Mouse (Mus musculus) CD4-positive, CD25-positive, alpha-beta regulatory T cell, adult 4 months (primary cell): ENCODE measurements at regions not wholly inside any gene's neighbourhood (a gene's known extent, or its start where the extent isn't known, plus 50 kb on each side); places are given as distances from the start of the nearest gene placed in this dataset.
"Not testable (repeated sequence)": the region's sequence is repeated elsewhere in the genome, so short reads cannot be mapped to it uniquely, and the experiment has no call there.

Experiments used
- ATAC-seq: one replicate; pipeline ENCODE4 v1.8.0; 2017

DNA sequence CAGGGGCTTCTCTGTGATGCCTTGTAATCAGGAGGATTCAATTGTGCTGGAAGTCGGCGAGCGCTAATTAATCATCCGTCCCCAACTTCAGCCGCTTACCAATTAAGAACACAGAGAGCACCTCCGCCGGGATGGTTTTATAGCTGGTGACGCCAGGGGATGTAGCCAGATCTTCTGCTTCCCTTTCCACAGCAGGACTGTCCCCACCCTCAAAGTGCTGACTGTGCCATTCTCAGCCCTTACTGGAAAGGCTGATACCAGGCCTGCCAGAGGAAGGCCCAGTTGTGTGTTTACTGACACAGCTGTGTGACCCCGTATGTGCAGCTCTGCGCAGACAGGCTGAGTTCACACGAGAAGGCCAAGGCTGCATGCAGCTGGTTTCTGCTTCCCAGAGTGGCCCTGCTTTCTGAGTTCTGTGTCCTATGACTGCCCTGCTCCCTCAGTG lies 59.9 kb upstream of the Bend4 start:
- no peak for ATAC-seq

- not testable (repeated sequence) for ATAC-seq
Observed at GRCm38 (mm10) chr5:67490709-67491108, 62.6 kb upstream of the Bend4 start.

DNA sequence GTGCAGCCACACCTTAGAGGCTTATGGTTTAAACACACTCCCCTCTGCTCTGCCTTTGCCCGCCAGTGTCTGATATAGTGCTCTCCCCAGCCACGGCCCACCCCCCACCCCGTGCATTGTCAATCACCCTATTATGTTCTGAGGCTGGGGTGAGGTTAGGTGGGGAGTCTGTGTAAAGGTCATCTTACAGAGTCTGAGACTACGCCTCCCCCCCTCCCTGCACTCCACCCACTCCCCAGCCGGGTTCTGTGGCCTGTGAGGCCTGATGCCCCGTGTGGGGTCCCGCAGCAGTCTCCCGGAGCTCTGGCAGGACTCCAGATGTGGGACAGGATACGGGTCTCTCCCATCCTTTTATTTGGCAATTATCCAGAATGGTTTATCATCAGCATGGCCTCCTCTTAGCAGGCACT lies 64.8 kb upstream of the Bend4 start:
- ATAC-seq = no peak

DNA sequence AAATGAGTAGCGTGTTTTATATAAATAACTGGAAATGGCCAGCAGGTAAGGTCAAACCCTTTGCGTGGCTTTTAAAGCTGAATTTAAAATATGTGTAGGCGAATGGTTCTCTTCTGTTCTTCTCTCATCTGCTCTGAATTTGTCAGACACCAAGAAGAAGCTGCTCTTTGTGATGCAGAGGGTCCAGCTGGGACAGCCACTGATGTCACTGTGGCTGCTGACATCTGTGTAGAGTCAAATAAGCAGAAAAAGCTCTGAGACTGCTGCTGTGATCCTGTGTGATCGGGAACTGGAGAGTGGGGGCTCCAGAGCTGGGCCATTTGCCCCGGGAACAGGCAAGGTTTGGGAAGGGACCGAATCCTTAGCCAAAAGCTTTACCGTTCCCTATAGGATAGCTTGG lies 68.6 kb upstream of the Bend4 start:
- no peak for ATAC-seq

DNA sequence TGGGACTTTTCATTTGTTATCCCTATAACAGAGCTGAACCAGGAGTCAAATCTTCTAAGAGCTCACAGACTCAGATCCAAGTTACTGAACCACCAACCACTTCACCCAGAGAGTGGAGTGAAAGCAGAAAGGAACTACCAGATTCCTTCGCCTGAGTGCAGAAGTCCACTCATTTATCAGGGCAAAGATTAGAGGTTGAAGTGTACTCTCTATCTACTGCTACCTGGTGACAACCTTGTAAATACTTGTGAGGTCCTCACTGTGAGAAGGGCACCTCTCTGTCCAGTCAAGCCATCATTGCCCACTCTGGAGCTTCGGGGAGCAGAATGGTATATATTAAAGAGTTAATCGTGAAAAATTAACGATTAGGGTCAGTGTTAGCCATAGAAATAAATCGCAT lies 87.4 kb upstream of the Shisa3 start:
- no peak for ATAC-seq

GRCm38 (mm10) chr5:67521423-67521912 lies 86.2 kb upstream of the Shisa3 start:
- ATAC-seq = no peak

DNA sequence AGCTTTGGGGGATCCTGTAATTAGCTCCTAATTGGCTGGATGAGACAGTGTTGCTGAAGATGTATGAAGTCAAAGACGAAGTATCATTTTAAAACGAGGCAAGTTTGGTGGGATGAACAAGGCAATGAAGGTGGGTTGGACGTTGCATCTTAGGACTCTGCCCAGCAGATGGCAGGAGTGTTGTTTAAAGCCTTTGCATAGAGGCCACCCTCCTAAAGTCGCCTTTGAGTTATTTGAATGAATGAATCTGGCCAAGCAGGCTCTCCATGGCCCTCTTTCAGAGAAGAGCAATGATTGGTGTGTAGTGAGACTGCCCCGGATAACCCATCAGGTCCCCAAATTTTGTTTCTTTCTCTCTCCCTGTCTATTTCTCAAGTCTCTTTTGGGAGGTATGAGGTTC lies 77.5 kb upstream of the Shisa3 start:
- ATAC-seq = no peak

DNA sequence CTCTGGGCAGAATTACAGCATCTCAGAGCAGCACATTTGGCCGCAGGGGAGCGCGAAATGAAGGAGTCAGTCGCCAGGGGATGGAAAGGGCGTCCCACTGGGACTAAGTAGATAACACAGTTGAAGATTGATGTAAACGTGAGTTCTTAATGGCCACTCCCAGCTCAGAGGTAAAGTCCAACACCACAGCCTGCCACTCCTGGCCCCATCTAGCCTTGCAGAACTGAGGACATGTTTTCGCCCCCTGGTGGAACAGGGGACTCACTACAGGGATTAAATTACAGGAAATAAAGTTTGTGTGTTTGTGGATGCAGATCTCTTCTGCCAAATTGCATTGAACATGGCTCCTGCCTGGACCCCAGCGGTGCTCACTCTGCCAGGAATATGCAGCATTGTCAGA lies 76.7 kb upstream of the Shisa3 start:
- ATAC-seq = no peak

DNA sequence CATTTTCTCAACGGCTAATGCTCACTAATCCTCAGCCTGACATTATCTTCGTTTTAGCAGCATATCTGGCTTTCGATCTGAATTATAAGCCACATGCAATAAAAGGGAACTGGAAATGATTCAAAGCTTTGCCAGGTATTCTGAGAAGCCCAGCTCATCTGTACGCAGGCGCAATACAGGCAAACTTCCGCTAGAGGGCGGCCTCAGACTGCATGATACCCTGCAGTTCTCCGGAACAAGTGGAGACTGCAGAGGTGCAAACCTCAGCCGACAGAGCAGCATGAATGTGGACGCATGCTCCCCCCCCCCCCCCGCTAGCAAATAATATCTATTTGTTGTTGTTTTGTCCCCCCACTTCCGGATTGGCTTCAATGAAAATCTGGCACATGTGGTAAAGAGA lies 75.3 kb upstream of the Shisa3 start:
- ATAC-seq = peak; percentile 81

DNA sequence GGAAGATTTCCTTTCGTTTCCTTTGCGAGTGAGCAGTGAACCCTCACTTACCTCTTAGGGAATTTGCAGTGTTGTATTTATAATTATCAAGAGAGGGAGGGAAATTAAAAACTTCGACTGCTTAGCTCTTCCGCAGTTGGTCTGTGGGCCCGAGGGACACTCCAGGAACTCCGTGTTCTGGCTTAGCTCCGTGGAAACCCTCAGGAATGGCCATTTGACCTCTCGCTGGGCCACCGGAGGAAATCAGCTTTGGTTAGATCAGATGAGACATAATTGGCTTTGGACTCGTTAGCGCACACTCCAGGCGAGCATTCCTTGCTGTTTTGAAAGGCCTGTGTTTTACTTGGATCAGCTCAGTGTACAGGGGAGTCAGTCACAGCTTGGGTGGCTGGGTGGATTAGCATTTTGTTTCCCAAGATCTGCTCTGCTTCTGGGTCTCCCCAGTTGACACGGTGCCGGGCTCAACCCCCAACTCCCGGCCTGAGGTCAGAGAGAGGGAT lies 74.9 kb upstream of the Shisa3 start:
- peak; percentile 11 for ATAC-seq

DNA sequence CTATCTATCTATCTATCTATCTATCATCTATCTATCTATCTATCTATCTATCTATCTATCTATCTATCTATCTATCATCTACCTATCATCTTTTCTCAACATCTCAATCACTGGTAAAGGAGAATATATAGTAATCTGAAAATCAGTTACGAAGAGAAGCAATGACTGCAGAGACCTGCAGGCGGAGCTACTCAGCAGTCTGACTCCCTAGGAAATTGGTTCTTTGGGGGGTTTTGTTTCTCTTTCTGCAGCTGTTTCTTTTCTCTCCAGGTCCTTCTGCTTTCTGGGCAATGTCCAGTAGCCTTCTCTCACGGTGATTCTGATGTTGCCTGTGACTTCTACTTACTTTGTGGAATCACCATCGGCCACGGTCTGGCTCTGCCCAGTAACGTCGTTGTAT lies 73.6 kb upstream of the Shisa3 start:
- ATAC-seq = no peak

DNA sequence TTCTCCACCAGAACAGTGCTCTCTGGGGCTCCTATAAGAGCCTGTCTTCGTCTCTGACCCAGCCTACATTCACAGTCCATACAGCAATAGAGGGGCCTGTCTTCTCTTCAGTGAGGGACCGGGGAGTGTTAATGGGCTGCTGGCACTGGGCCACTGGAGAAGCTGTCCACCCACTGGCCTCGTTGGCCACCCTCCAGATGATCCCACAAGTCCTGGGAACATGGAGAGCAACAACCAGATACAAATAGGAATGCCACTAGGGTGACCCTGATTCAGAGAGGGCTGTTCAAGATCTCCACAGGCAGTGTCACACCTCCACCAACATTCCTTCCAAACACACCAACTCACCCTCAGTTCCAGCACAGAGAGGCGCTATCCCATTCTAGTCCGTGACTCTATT lies 69.7 kb upstream of the Shisa3 start:
- ATAC-seq = no peak

- no peak for ATAC-seq
Observed at GRCm38 (mm10) chr5:67539591-67540238, 68.0 kb upstream of the Shisa3 start.

DNA sequence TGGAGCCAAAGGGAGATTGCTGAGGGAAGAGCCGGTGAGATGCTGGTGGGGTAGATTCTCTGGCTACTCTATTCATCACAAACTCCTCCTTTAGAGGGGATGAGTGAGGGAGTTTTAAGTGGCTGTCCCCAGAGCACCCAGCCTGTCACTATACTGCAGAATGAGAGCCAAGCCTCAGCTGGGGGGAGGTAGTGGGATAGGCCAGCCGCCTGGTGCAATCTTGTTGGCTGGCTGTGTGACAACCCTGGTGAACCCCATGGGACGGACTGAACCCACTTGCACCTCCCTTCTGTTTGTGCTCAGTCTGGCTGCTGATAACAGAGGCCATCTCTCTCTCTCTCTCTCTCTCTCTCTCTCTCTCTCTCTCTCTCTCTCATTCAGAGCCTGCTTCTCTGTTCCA lies 65.8 kb upstream of the Shisa3 start:
- no peak for ATAC-seq

GRCm38 (mm10) chr5:67544028-67544589 lies 63.6 kb upstream of the Shisa3 start:
- ATAC-seq = no peak

- no peak for ATAC-seq
Observed at GRCm38 (mm10) chr5:67550257-67550656, 57.4 kb upstream of the Shisa3 start.

DNA sequence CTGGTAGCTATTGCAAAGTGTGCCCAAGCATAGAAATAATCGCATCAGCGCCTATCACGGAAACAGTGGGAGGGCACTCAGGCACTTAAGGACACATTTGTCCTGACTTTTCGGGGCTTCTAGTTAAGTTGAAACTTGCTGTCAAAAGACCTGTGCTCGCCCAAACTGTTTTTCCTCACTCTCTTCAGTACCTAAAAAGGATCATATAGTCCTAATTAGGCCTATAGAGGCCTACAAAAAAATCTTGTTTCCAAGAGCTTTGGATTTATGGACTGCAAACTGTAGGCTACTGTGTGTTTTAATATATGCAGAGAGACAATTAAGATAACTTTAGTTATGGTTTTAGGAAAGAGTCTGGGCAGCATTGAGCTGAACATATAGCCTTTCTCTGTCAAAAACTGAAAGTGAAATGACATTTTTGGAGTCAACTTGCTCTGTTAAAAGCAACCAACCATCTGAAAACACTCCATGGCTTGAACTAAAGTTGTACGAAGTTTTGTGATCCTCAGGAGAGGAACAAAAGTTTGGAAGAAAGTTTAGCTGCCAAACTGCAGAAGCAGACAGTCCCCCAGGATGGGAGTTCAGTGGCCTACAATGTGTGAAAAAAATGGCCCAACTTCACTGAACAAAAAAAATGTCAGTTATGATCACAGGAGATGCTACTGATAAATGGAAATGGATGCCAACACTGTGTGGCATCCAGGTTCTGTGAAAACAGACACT lies 55.9 kb upstream of the Shisa3 start:
- no peak for ATAC-seq

GRCm38 (mm10) chr5:67552865-67553264 lies 54.8 kb upstream of the Shisa3 start:
- no peak for ATAC-seq
